Mouse (Mus musculus) MEL (cell line): ENCODE data around the gene Zkscan5. TPM values are rescaled to one million over a fixed set of nuclear protein-coding genes. Genes with fewer than 3 reads are reported as not detected.

Source experiments
- DNase-seq: peaks from one replicate; pipeline ENCODE4 v3.0.0; 2011; ENCODE audit warnings: low read depth, low spot score
- H3K27ac ChIP-seq: 2 replicates; pipeline ENCODE4 v1.5.1; 2012; ENCODE audit warnings: low read depth, mild to moderate bottlenecking, control low read depth, low read length, moderate library complexity; ENCODE audit not compliant: control insufficient read depth
- H3K27me3 ChIP-seq, 2 experiments: fragments of 150-350 bp in 1 of 2; sonication (generic) in 1 of 2; 2 replicates each; pipeline ENCODE4 v1.6.1; 2012; ENCODE audit warnings: low read length in 2 of 2, mild to moderate bottlenecking in 2 of 2, improper control_type of control experiment in 1 of 2, moderate library complexity in 1 of 2; ENCODE audit not compliant: insufficient read depth in 2 of 2, control insufficient read depth in 1 of 2
- H3K36me3 ChIP-seq, 2 experiments: 2 replicates each; pipeline ENCODE4 v1.6.1; 2012 to 2014; ENCODE audit warnings: low read length in 2 of 2, improper control_type of control experiment in 1 of 2, inconsistent platforms in 1 of 2, mild to moderate bottlenecking in 1 of 2; ENCODE audit not compliant: insufficient read depth in 2 of 2, control insufficient read depth in 1 of 2
- H3K4me1 ChIP-seq, 2 experiments: fragments of 150-350 bp in 1 of 2; sonication (generic) in 1 of 2; 2 replicates each; pipeline ENCODE4 v1.6.1; 2012; ENCODE audit warnings: low read length in 2 of 2, improper control_type of control experiment in 1 of 2, mild to moderate bottlenecking in 1 of 2; ENCODE audit not compliant: insufficient read depth in 2 of 2, control insufficient read depth in 1 of 2
- H3K4me3 ChIP-seq, 2 experiments: fragments of 150-350 bp in 1 of 2; sonication (generic) in 1 of 2; 2 replicates each; pipeline ENCODE4 v1.5.1; 2012; ENCODE audit warnings: low read depth in 2 of 2, low read length in 2 of 2, mild to moderate bottlenecking in 2 of 2, moderate library complexity in 2 of 2, control low read depth in 1 of 2, improper control_type of control experiment in 1 of 2; ENCODE audit not compliant: control insufficient read depth in 1 of 2, insufficient read depth in 1 of 2
- H3K79me2 ChIP-seq: 2 replicates; pipeline ENCODE4 v1.6.1; 2012; ENCODE audit warnings: mild to moderate bottlenecking, low read length, moderate library complexity; ENCODE audit not compliant: control insufficient read depth, poor library complexity, insufficient read depth
- H3K9ac ChIP-seq: 2 replicates; pipeline ENCODE4 v1.6.1; 2012; ENCODE audit warnings: low read depth, mild to moderate bottlenecking, control low read depth, low read length, moderate library complexity; ENCODE audit not compliant: control insufficient read depth, poor library complexity, severe bottlenecking
- H3K9me3 ChIP-seq: fragments of 150-350 bp; sonication (generic); replicated peaks from 2 replicates; pipeline ENCODE4 v1.6.1; 2012; ENCODE audit warnings: mild to moderate bottlenecking, low read length, improper control_type of control experiment, moderate library complexity; ENCODE audit not compliant: insufficient read depth
- BHLHE40 ChIP-seq: IDR thresholded peaks from 2 replicates; pipeline ENCODE4 v1.6.1; 2012; ENCODE audit warnings: low read depth, mild to moderate bottlenecking, inconsistent platforms, low read length, improper control_type of control experiment, borderline replicate concordance
- CHD1 ChIP-seq: IDR thresholded peaks from 2 replicates; pipeline ENCODE4 v1.6.1; 2012; ENCODE audit warnings: low read depth, mild to moderate bottlenecking, inconsistent platforms, low read length, improper control_type of control experiment
- CHD2 ChIP-seq: IDR thresholded peaks from 2 replicates; pipeline ENCODE4 v1.6.1; 2011; ENCODE audit warnings: low read length, improper control_type of control experiment
- CTCF ChIP-seq, 3 experiments: IDR thresholded peaks in 2 of 3; conservative IDR thresholded peaks in 1 of 3; 2 replicates each; pipeline ENCODE4 v1.5.1; 2011 to 2012; ENCODE audit warnings: low read length in 3 of 3, low read depth in 2 of 3, mild to moderate bottlenecking in 2 of 3, improper control_type of control experiment in 1 of 3, inconsistent platforms in 1 of 3, mixed read lengths in 1 of 3, moderate library complexity in 1 of 3; ENCODE audit not compliant: control insufficient read depth in 1 of 3, insufficient read depth in 1 of 3, poor library complexity in 1 of 3, severe bottlenecking in 1 of 3
- E2F4 ChIP-seq: IDR thresholded peaks from 2 replicates; pipeline ENCODE4 v1.6.1; 2011; ENCODE audit warnings: low read depth, low read length, improper control_type of control experiment, borderline replicate concordance
- ELF1 ChIP-seq: IDR thresholded peaks from 2 replicates; pipeline ENCODE4 v1.6.1; 2014; ENCODE audit warnings: low read depth, mild to moderate bottlenecking, inconsistent platforms, low read length, improper control_type of control experiment, moderate library complexity
- EP300 ChIP-seq, 2 experiments: IDR thresholded peaks; 2 replicates each; pipeline ENCODE4 v1.6.1; 2011; ENCODE audit warnings: improper control_type of control experiment in 2 of 2, low read length in 2 of 2, low read depth in 1 of 2, mild to moderate bottlenecking in 1 of 2
- ETS1 ChIP-seq: IDR thresholded peaks from 2 replicates; pipeline ENCODE4 v1.6.1; 2012; ENCODE audit warnings: low read depth, mild to moderate bottlenecking, inconsistent platforms, low read length, improper control_type of control experiment, moderate library complexity
- GABPA ChIP-seq: IDR thresholded peaks from 2 replicates; pipeline ENCODE4 v1.6.1; 2012; ENCODE audit warnings: low read depth, mild to moderate bottlenecking, inconsistent platforms, low read length, improper control_type of control experiment, moderate library complexity
- GATA1 ChIP-seq: IDR thresholded peaks from 2 replicates; pipeline ENCODE4 v1.6.1; 2011; ENCODE audit warnings: low read depth, low read length, improper control_type of control experiment
- HCFC1 ChIP-seq: IDR thresholded peaks from 2 replicates; pipeline ENCODE4 v1.6.1; 2012; ENCODE audit warnings: low read depth, mild to moderate bottlenecking, inconsistent platforms, low read length, improper control_type of control experiment, moderate library complexity
- JUND ChIP-seq: IDR thresholded peaks from 2 replicates; pipeline ENCODE4 v1.6.1; 2011; ENCODE audit warnings: low read depth, mild to moderate bottlenecking, improper control_type of control experiment, low read length
- KAT2A ChIP-seq: conservative IDR thresholded peaks from 2 replicates; pipeline ENCODE4 v1.6.1; 2012; ENCODE audit warnings: low read depth, low read length, improper control_type of control experiment, inconsistent platforms
- MAFK ChIP-seq: IDR thresholded peaks from 2 replicates; pipeline ENCODE4 v1.6.1; 2011; ENCODE audit warnings: low read depth, mild to moderate bottlenecking, low read length, improper control_type of control experiment, borderline replicate concordance
- MAX ChIP-seq: IDR thresholded peaks from 2 replicates; pipeline ENCODE4 v1.6.1; 2011; ENCODE audit warnings: low read length, improper control_type of control experiment
- MEF2A ChIP-seq: IDR thresholded peaks from 2 replicates; pipeline ENCODE4 v1.6.1; 2014; ENCODE audit warnings: low read depth, mild to moderate bottlenecking, inconsistent platforms, low read length, improper control_type of control experiment; ENCODE audit not compliant: poor library complexity, insufficient replicate concordance, severe bottlenecking; ENCODE audit errors: extremely low read depth
- MXI1 ChIP-seq: IDR thresholded peaks from 2 replicates; pipeline ENCODE4 v1.6.1; 2011; ENCODE audit warnings: mild to moderate bottlenecking, low read depth, low read length, improper control_type of control experiment
- MYB ChIP-seq: IDR thresholded peaks from 2 replicates; pipeline ENCODE4 v1.6.1; 2011; ENCODE audit warnings: mild to moderate bottlenecking, low read depth, low read length, improper control_type of control experiment
- NELFE ChIP-seq: IDR thresholded peaks from 2 replicates; pipeline ENCODE4 v1.6.1; 2011; ENCODE audit warnings: low read depth, low read length, improper control_type of control experiment
- NRF1 ChIP-seq: IDR thresholded peaks from 2 replicates; pipeline ENCODE4 v1.6.1; 2014; ENCODE audit warnings: low read depth, mild to moderate bottlenecking, inconsistent platforms, low read length, improper control_type of control experiment, moderate library complexity; ENCODE audit not compliant: poor library complexity, insufficient read depth, severe bottlenecking
- POLR2A ChIP-seq, 2 experiments: IDR thresholded peaks; 2 replicates each; pipeline ENCODE4 v1.6.1; 2011 to 2012; ENCODE audit warnings: low read length in 2 of 2, mild to moderate bottlenecking in 2 of 2, control low read depth in 1 of 2, improper control_type of control experiment in 1 of 2, low read depth in 1 of 2, moderate library complexity in 1 of 2; ENCODE audit not compliant: control insufficient read depth in 1 of 2, insufficient read depth in 1 of 2, poor library complexity in 1 of 2
- POLR2AphosphoS2 ChIP-seq: IDR thresholded peaks from 2 replicates; pipeline ENCODE4 v1.6.1; 2011; ENCODE audit warnings: low read length, improper control_type of control experiment
- POLR2AphosphoS5 ChIP-seq: IDR thresholded peaks from 2 replicates; pipeline ENCODE4 v1.6.1; 2012; ENCODE audit warnings: low read depth, borderline replicate concordance, mild to moderate bottlenecking, inconsistent platforms, low read length, moderate library complexity, mixed read lengths
- RAD21 ChIP-seq: IDR thresholded peaks from 2 replicates; pipeline ENCODE4 v1.6.1; 2011; ENCODE audit warnings: mild to moderate bottlenecking, low read depth, low read length, improper control_type of control experiment
- RCOR1 ChIP-seq: IDR thresholded peaks from 2 replicates; pipeline ENCODE4 v1.6.1; 2012; ENCODE audit warnings: low read depth, mild to moderate bottlenecking, inconsistent platforms, low read length, improper control_type of control experiment
- SIN3A ChIP-seq: IDR thresholded peaks from 2 replicates; pipeline ENCODE4 v1.6.1; 2012; ENCODE audit warnings: low read length, improper control_type of control experiment, inconsistent platforms
- SMC3 ChIP-seq: IDR thresholded peaks from 2 replicates; pipeline ENCODE4 v1.6.1; 2011; ENCODE audit warnings: low read depth, low read length, improper control_type of control experiment
- TAL1 ChIP-seq: IDR thresholded peaks from 2 replicates; pipeline ENCODE4 v1.6.1; 2012; ENCODE audit warnings: mild to moderate bottlenecking, inconsistent platforms, low read length, moderate library complexity, mixed read lengths
- TBP ChIP-seq: IDR thresholded peaks from 2 replicates; pipeline ENCODE4 v1.8.0; 2011; ENCODE audit warnings: low read depth, low read length, improper control_type of control experiment
- TCF12 ChIP-seq: IDR thresholded peaks from 2 replicates; pipeline ENCODE4 v1.6.1; 2014; ENCODE audit warnings: low read depth, mild to moderate bottlenecking, inconsistent platforms, low read length, improper control_type of control experiment, moderate library complexity
- USF1 ChIP-seq: IDR thresholded peaks from 2 replicates; pipeline ENCODE4 v1.6.1; 2014; ENCODE audit warnings: low read depth, mild to moderate bottlenecking, inconsistent platforms, low read length, improper control_type of control experiment, moderate library complexity
- USF2 ChIP-seq, 2 experiments: IDR thresholded peaks; 2 replicates each; pipeline ENCODE4 v1.6.1; 2011 to 2012; ENCODE audit warnings: improper control_type of control experiment in 2 of 2, low read length in 2 of 2, borderline replicate concordance in 1 of 2, inconsistent platforms in 1 of 2, low read depth in 1 of 2, mild to moderate bottlenecking in 1 of 2; ENCODE audit not compliant: insufficient read depth in 1 of 2
- ZC3H11A ChIP-seq: IDR thresholded peaks from 2 replicates; pipeline ENCODE4 v1.6.1; 2012; ENCODE audit warnings: low read depth, mild to moderate bottlenecking, inconsistent platforms, low read length, improper control_type of control experiment
- ZMIZ1 ChIP-seq: IDR thresholded peaks from 2 replicates; pipeline ENCODE4 v1.6.1; 2012; ENCODE audit warnings: low read depth, mild to moderate bottlenecking, inconsistent platforms, low read length, improper control_type of control experiment, moderate library complexity
- ZNF384 ChIP-seq: IDR thresholded peaks from 2 replicates; pipeline ENCODE4 v1.6.1; 2012; ENCODE audit warnings: low read depth, mild to moderate bottlenecking, inconsistent platforms, low read length, improper control_type of control experiment
- polyA plus RNA-seq, 2 experiments: library from polyadenylated mRNA; stranded (reverse) in 1 of 2; unstranded in 1 of 2; fragments of >175 nt in 1 of 2; fragments of >200 nt in 1 of 2; gene quantifications; 2 replicates each; pipeline versions ENCODE4 v1.2.1 to v1.2.4; 2012; ENCODE audit warnings: low replicate concordance in 2 of 2, low read depth in 1 of 2; ENCODE audit not compliant: insufficient read length in 2 of 2, insufficient read depth in 1 of 2, missing spikeins in 1 of 2
- total RNA-seq: library from RNA; depleted of rRNA; stranded (reverse); fragments of 300-350 nt; gene quantifications from 2 replicates; pipeline ENCODE4 v1.2.3, GENCODE M21; 2012; rRNA removed

The Zkscan5 gene
- total RNA-seq (7.8 and 8.7 TPM in 2 replicates), polyA plus RNA-seq (1 to 10 TPM in 1 of 2 experiments, not detected in 1; 9.8 TPM)

- DNase-seq, result peak; percentile 100
- Histone ChIP-seq H3K27me3 (no peaks in the 10 kb centered on the region), H3K79me2 (peaks cover 28% of the 10 kb centered on the region), H3K4me1 (peaks cover 0 to 27% of the 10 kb centered on the region in 2 experiments; a peak in 3 of 4 replicates), H3K9me3 (no peaks in the 10 kb centered on the region), H3K9ac (peak within 1 kb of the TSS; percentile 82), H3K27ac (peak within 1 kb of the TSS; percentile 87), H3K36me3 (peaks cover 0 to 25% of the 10 kb centered on the region in 2 experiments; a peak in 2 of 4 replicates), H3K4me3 (peak within 1 kb of the TSS; percentile 78 to 95)
- TF ChIP-seq NELFE (peak; percentile 83), MXI1 (peak; percentile 77), ZNF384 (peak; percentile 48), USF1 (peak; percentile 3; the same call in 1 of the 2 replicates), CHD1 (0 out of 2 replicates have a peak, but pooled peaks have one; percentile 3), KAT2A (peak; percentile 81), MEF2A (no peak), E2F4 (no peak), TCF12 (peak; percentile 67), POLR2AphosphoS2 (peak; percentile 72), ETS1 (peak; percentile 72; the same call in 1 of the 2 replicates), TBP (peak; percentile 86), POLR2AphosphoS5 (no peak), TAL1 (no peak), USF2 (IDR thresholded peaks at IDR 0.05; ENCODE audit: borderline replicate concordance in 1 of 2, insufficient read depth in 1 of 2, low read depth in 1 of 2, low read length in 2 of 2) (no peak), RAD21 (no peak), CHD2 (no peak; the same call in 1 of the 2 replicates), POLR2A (IDR thresholded peaks at IDR 0.05; ENCODE audit: control insufficient read depth in 1 of 2, insufficient read depth in 1 of 2, low read depth in 1 of 2, low read length in 2 of 2, poor library complexity in 1 of 2) (peak; percentile 56 to 76; a peak in 3 of 4 replicates), ELF1 (peak; percentile 90), MAX (peak; percentile 65; the same call in 1 of the 2 replicates), ZMIZ1 (peak; percentile 26; the same call in 1 of the 2 replicates), BHLHE40 (0 out of 2 replicates have a peak, but pooled peaks have one; percentile 2), GABPA (peak; percentile 81; the same call in 1 of the 2 replicates), GATA1 (peak; percentile 24; the same call in 1 of the 2 replicates), NRF1 (no peak), ZC3H11A (no peak), SMC3 (no peak), EP300 (IDR thresholded peaks at IDR 0.05; ENCODE audit: low read depth in 1 of 2, low read length in 2 of 2) (peak; percentile 6 to 37; a peak in 1 of 4 replicates), CTCF (IDR thresholded peaks at IDR 0.05 in 2 of 3, conservative IDR thresholded peaks at IDR 0.05 in 1 of 3; ENCODE audit: control insufficient read depth in 1 of 3, insufficient read depth in 1 of 3, low read depth in 2 of 3, low read length in 3 of 3, poor library complexity in 1 of 3, severe bottlenecking in 1 of 3) (no peak), MYB (no peak), MAFK (no peak), RCOR1 (no peak), SIN3A (peak; percentile 94), HCFC1 (peak; percentile 88), JUND (no peak)
These were observed at the start of gene Zkscan5 for GRCm38 (mm10) chr5:145203936-145204691. Zkscan5 (plus strand) TSS chr5:145204562.
